Mouse (Mus musculus): Measurements from ENCODE around the gene Tuba4a.
A peak's percentile ranks its signal among the peaks of the same experiment; 100 is the strongest.

The Tuba4a gene

DNA sequence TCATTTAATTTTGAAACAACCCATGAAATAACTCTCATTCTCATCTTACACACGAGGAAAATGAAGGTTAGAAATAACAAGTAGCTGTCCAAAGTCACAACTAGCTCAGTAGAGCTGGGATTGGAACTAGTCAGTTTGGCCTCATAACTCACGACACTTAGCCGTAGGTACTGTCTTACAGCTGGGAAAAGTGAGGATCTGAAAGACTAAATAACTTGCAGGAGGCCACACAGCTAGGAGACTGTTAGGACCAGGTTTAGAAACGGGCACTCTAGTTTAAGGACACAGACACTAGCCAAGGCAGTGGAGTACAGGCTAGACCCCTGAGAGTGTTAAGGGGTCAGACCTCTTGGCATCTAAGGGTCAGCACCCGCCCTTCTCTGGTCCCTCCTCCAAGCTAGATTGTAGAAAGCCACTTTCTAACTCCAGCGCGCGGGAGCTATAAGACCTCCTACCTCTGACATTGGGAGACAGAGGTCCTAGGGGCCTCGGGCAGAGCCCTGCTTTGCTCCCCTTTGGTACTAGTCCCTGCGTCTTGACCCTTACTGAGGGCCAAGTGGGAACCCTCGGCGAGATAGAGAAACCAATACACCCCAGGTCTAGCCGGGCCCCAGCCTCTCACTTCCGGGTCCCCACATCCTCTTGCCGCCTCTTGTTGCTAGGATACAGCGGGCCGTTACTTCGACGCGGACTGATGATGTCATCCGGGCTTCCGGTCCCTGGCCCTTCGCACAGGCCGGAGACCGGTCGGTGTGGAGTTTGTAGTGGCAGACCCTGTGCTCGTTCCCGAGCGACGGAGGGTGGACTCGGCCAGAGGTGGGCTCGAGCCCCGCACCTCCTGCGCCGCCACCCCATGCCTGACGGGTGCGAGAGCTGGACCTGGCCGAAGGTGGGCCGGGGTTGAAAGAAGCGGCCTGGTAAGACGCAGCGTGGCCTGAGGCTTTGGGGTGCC, 9.3 kb downstream of the Tuba4a start, which contains the start of the genes Glb1l and Stk16:
Gene Glb1l (minus strand): TSS at position 678 of the 952 bp plus-strand sequence.
Gene Stk16 (plus strand): TSS at position 703 of the 952 bp plus-strand sequence.
- DNase-seq = peak; percentile 95

DNA sequence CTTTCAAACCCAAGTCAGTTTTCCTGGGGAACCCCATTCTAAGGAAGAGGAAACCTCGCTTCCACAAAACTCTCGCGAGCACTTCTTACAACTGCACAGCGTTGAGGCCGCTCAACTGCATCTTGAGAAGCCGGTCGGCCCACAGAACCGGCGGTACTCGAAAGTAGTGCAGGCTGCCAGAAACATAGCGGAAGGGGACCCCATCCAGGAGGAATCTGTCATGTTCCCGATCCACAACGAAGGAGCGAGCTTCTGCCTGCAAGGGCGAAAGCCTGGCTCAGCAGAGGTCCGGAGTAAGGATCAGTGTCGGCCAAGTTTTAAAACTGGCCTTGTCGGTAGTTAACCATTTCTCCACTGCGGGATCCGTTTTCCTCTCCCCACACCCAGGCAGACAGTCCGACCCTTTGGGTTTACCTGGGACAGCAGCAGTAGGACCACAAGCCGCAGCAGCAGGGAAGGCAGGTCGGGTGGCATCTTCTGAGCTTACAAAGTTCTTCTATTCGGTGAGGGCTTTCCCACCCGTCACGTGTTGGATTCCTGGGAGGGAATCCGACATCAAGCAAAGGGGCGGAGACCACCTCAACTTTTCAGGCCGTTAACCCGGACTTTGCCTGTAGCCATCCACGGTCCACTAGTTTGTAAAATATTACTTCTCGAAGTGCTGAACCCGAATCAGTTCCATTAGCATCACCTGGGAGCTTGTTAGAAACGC, 10.5 kb downstream of the Tuba4a start:
- DNase-seq = peak; percentile 51

DNA sequence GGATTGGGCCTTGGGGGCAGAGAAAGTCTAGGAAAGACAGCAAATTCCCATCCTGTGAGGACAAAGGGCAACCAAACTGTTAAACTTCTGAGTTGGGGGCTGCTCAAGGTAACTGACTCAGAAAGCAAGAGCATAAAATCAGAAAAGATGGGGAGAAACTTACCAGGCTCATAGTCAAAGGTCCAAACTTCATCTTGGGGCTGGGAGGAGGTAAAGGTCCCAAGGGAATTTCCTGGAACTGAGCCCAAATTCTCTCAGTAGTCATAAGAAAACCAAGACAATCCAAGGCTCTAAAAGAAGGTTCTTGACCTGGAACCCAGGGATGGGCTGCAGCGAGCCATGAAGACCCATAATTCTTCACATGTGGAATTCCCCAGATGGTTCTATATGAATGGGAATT, 18.4 kb downstream of the Tuba4a start:
- DNase-seq = no peak

- no peak for DNase-seq
Observed at GRCm38 (mm10) chr1:75192452-75192851, 27.2 kb downstream of the Tuba4a start.

DNA sequence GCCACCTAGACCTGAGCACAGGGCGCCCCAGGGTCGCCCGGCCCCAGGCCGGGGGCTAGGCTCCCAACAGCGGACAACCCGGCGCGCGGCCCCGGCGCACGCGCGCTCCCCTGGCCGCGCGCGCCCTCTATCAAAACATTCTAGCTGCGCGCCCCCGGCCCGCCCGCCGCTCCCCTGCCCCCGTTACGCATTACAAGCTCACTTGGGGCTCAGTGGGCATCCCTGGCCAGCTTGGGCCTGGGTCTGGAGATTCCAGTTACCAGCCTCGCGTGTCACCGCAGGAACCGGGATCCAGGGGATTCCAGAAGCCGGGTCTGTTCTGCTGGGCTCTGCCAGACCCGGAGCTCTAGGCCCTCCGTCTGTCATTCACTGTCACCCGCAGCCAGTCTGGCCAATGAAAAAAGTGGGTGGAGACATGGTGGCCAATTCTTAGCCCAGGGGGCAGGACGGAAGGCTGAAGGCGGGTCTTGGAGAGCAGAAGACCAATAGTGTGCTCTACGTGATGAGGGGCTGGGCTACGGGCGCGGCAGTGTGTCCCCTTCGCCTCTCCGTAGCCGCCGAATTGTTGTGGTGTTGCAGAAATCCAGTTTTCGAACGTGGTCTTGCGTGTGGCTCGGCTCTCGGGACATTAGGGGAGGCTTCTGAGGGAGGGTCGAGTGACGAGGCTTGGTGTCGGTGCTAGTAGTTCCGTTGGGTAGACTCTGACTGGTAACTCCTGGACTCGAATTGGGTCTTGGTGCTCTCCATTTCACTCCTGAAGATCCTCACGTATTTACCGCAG, 27.9 kb downstream of the Tuba4a start, which contains the start of the genes Ankzf1 and Atg9a:
Gene Ankzf1 (plus strand): TSS at position 530 of the 781 bp plus-strand sequence.
Gene Atg9a (minus strand): TSS at position 575 of the 781 bp plus-strand sequence.
- peak; percentile 92 for DNase-seq

- no peak for DNase-seq
Observed at GRCm38 (mm10) chr1:75191258-75191621, 28.4 kb downstream of the Tuba4a start.

GRCm38 (mm10) chr1:75190577-75190976, 29.1 kb downstream of the Tuba4a start:
- DNase-seq = no peak

- DNase-seq = no peak
Observed at GRCm38 (mm10) chr1:75187914-75188483, 31.7 kb downstream of the Tuba4a start.

DNA sequence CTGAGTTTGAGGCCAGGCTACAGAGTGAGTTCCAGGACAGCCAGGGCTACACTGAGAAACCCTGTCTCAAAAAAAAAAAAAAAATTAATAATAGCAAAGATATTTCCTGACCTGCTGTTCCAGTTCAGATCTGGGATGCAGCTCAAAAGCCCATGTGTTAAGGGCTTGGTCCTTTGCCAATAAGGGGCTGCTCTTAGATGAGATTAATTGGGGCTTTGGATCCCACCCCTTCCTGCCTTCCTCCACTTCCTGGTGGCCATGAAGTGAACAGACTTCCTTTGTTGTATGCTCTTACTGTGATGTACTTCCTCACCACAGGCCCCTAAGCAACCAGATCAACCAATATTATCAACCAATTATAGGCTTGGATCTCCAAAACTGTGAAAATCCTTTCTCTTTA, 32.5 kb downstream of the Tuba4a start:
- no peak for DNase-seq

DNA sequence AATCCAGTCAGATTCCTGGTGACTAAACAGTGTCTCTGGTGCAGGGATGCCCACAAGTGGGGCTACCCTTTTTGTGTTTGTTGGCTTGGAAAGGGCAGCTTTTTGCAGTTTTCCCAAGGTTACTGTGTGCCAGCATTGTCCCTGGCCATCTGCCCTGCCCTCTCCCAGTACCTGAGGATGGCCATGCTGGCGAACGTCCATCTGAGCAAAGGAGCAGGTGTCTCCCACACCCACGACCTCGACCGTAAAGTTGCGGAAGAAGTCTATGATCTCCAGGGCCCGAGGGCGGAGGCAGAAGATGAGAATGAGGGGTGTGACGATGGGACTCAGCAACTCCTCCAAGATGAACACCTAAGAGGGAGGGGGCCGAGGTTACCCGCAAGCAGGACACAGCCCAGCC, 34.2 kb downstream of the Tuba4a start:
- DNase-seq = no peak

DNA sequence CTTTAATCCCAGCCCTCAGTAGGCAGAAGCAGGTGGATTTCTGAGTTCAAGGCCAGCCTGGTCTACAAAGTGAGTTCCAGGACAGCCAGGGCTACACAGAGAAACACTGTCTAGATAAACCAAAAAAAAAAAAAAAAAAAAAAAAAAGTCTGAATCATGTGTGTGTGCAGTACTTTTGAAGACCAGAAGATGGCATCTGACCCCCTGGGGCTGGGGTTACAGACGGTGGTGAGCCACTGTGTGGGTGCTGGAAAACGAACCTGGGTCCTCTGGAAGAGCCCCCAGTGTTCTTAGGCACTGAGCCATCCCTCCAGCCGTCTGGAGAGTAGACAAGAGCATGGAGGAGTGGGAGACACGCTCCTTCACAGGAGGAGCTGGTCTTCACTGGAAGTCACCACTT, 37.5 kb downstream of the Tuba4a start:
- DNase-seq = no peak

- DNase-seq = no peak
Observed at GRCm38 (mm10) chr1:75181377-75181870, 38.2 kb downstream of the Tuba4a start.

GRCm38 (mm10) chr1:75180741-75181140, 38.9 kb downstream of the Tuba4a start:
- DNase-seq = no peak

DNA sequence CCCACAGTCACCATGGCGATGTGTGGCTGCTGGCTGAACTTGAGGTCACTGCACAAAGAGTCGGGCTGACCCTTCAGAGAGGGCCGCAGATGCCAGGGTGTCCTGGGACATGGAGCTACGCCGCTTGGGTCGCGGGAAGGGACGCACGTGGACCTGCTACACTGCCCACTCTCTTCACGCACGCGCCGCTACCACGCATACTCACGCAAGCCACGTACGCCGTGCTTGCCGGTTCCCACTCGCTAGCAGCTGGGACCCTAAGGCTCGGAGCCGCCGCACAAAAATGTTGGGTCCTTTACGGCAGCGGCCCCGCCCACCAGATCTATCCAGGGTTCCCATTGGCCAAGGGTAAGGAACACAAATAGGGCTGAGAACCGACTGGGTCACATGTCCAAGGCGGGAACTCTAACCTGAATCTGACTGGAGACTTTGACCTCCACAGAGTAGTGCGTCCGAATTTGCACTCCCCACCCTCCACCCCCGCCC, 39.5 kb downstream of the Tuba4a start, which contains the start of gene Abcb6:
Gene Abcb6 (minus strand): TSS at position 288 of the 486 bp plus-strand sequence.
- peak; percentile 84 for DNase-seq

DNA sequence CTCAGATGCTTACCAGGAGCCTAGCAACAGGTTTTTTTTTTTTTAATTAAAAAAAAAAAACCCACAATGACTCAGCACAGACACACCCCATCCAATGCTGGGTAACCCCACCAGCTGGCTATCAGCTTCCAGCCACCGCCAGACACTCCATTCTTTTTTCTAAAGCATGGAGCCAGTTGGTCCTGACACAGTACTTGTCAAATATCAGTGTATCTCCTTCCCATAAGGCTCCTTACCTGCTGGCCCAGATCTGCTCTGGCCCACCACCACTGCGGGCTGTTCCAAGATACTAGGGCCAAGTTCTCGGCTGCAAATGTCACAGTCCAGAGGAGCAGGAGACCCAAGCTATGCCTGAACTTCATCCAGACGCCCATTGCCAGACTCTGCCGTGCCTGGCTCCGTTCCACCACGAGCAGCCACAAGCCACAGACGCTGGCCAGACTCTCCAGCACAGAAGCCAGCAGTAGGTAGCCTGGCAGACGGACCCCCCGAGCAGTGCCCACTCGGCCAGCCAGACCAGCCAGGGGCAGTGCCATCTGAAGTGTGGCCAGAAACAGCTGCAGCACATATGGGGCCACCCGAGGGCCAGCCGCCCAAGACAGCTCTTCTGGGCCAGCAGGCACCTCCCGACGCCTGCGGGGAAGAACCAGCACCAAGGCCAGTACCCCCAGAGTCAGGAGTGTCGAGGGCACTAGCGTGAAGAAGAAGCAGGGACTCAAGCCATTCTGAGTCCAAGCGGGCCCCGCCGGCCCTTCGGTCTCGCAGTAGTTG, 40.1 kb downstream of the Tuba4a start:
- DNase-seq = no peak

- DNase-seq = peak; percentile 99
Observed at GRCm38 (mm10) chr1:75168472-75169464, 50.9 kb downstream of the Tuba4a start, which contains the start of gene Zfand2b. Gene Zfand2b (plus strand): TSS chr1:75168646.

- no peak for DNase-seq
Observed at GRCm38 (mm10) chr1:75168093-75168471, 51.6 kb downstream of the Tuba4a start.
